Mouse (Mus musculus) midbrain, embryonic 14.5 days (tissue): ENCODE measurements around the gene Tmem18. TPM values are rescaled to one million over a fixed set of nuclear protein-coding genes. Genes with fewer than 3 reads are reported as not detected.

Experiments used
- ATAC-seq: fragments of 200-750 bp; cut with Nextera tagmentation; 2 replicates; pipeline ENCODE4 v1.8.0; 2017; ENCODE audit warnings: moderate number of reproducible peaks, moderate library complexity; ENCODE audit not compliant: low FRiP score, low TSS enrichment
- DNase-seq: peaks from one replicate; pipeline ENCODE4 v3.0.0-alpha.2; 2015
- H3K27ac ChIP-seq: fragments of 300-500 bp; sonication (generic); replicated peaks from 2 replicates; pipeline ENCODE4 v1.5.1; 2014; ENCODE audit warnings: mild to moderate bottlenecking, low read depth, low read length, moderate library complexity
- H3K27me3 ChIP-seq: fragments of 300-500 bp; sonication (generic); 2 replicates; pipeline ENCODE4 v1.6.1; 2014; ENCODE audit warnings: low read length, control low read depth, mixed read lengths; ENCODE audit not compliant: control insufficient read depth, insufficient read depth
- H3K36me3 ChIP-seq: fragments of 300-500 bp; sonication (generic); 2 replicates; pipeline ENCODE4 v1.6.1; 2014; ENCODE audit warnings: low read length, control low read depth; ENCODE audit not compliant: control insufficient read depth, insufficient read depth
- H3K4me1 ChIP-seq: fragments of 300-500 bp; sonication (generic); 2 replicates; pipeline ENCODE4 v1.6.1; 2014; ENCODE audit warnings: mild to moderate bottlenecking, antibody characterized with exemption, low read length, control low read depth; ENCODE audit not compliant: control insufficient read depth, insufficient read depth
- H3K4me2 ChIP-seq: fragments of 300-500 bp; sonication (generic); 2 replicates; pipeline ENCODE4 v1.6.1; 2014; ENCODE audit warnings: mild to moderate bottlenecking, low read length, moderate library complexity
- H3K4me3 ChIP-seq: fragments of 300-500 bp; sonication (generic); replicated peaks from 2 replicates; pipeline ENCODE4 v1.5.1; 2014; ENCODE audit warnings: low read depth, low read length
- H3K9ac ChIP-seq: fragments of 300-500 bp; sonication (generic); replicated peaks from 2 replicates; pipeline ENCODE4 v1.6.1; 2014; ENCODE audit warnings: mild to moderate bottlenecking, low read length, moderate library complexity
- H3K9me3 ChIP-seq: fragments of 300-500 bp; sonication (generic); 2 replicates; pipeline ENCODE4 v1.6.1; 2016; ENCODE audit warnings: low read length, control low read depth, mixed read lengths; ENCODE audit not compliant: control insufficient read depth
- WGBS: fragments of 180-500 bp; shearing (Covaris S2); extraction: QIAGEN DNeasy Blood & Tissue Kit; methylation state at CpG from one replicate; pipeline ENCODE4 v1.1.7; 2014; 5-methylcytosine and 5-hydroxymethylcytosine counted together
- polyA plus RNA-seq: library from polyadenylated mRNA; unstranded; fragments of >200 nt; fragmentation: Nextera tagmentation; extraction: Ambion mirVana; gene quantifications from 2 replicates; pipeline ENCODE4 v1.2.1, GENCODE M21; 2014

Gene Tmem18
- polyA plus RNA-seq, 1 experiment from 2014 or later = 34.9 TPM

DNA sequence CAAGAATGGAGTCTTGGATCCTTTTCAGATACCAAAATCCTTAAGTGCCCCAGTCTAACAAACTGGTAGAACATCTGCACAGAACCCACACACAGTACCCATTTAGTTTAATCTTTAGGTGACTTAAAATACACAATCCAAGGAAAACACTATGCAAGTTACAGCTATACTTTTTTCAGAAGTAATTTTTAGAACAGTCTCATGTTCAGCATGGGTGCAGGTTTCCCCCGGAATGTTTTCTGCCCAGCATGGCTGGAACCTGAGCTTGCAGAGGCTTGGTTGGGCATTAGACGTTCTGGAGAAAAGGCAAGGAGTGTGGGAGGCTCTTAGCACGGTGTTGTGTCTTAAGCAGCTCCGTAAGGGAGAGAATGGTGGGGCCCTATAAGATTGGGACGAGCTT lies 7.6 kb downstream of the Tmem18 start:
- no peak overlapping the region for H3K4me3 ChIP-seq
- H3K27me3 ChIP-seq = no peaks in the 10 kb centered on the region
- no peaks in the 10 kb centered on the region for H3K4me1 ChIP-seq
- H3K9me3 ChIP-seq = no peaks in the 10 kb centered on the region
- no peak overlapping the region for H3K27ac ChIP-seq
- DNase-seq (no peak), ATAC-seq (no peak)
- H3K9ac ChIP-seq = no peak overlapping the region
- 89% methylated on average over 5 of the region's 5 CpGs for WGBS
- peaks cover 36% of the 10 kb centered on the region for H3K36me3 ChIP-seq
- no peak overlapping the region for H3K4me2 ChIP-seq

- ATAC-seq (peak; percentile 64), DNase-seq (peak; percentile 87)
- Histone ChIP-seq H3K9ac (no peak overlapping the region), H3K36me3 (no peaks in the 10 kb centered on the region), H3K9me3 (no peaks in the 10 kb centered on the region), H3K4me2 (no peak overlapping the region), H3K27ac (no peak overlapping the region), H3K27me3 (no peaks in the 10 kb centered on the region), H3K4me3 (no peak overlapping the region), H3K4me1 (no peaks in the 10 kb centered on the region)
- WGBS = 39% methylated on average over 8 of the region's 8 CpGs
These were observed 12.7 kb downstream of the Tmem18 start for GRCm38 (mm10) chr12:30596818-30597407.

DNA sequence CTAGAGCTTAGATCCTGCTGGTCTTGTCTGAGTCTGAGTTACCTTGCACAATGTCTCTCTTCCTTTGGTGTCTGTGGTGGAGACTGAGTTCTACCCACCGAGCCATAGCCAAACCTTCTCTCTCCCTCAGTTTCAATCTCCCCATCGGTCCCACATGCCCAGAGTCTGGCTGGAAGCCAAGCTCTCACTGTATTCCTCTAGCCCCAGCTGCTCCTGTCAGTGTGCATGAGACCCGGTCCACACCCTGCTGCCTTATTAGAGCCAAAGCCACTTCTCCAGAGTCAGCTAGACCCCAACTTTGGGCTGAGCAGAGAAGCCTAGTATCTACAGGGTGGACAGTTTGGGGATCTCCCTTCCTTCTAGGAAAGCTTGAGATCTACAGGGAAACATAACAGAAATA lies 14.7 kb downstream of the Tmem18 start:
- Histone ChIP-seq H3K4me3 (no peak overlapping the region), H3K4me1 (no peaks in the 10 kb centered on the region), H3K9ac (no peak overlapping the region), H3K27me3 (no peaks in the 10 kb centered on the region), H3K27ac (no peak overlapping the region), H3K9me3 (no peaks in the 10 kb centered on the region), H3K36me3 (no peaks in the 10 kb centered on the region), H3K4me2 (no peak overlapping the region)
- ATAC-seq = no peak
- peak; percentile 42 for DNase-seq
- 57% methylated on average over 3 of the region's 3 CpGs for WGBS

DNA sequence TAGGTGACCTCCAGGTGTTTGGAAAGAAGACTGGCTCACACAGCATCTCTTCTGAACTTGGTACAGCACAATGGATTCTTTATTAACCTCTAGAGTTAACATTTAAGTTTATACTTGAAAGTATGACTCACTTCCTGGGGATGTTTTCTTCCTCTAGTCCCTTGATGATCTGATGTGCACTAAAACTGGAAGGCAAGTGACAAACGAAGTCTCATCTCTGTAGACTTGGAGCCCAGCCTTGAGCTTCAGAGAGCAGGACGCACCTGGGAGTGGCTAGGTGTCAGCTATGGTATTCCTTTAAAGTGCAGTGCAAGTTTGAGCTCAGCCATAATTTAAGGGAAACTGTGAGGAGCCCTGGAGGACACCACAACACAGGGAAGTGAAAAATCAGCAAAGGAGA lies 15.2 kb downstream of the Tmem18 start:
- H3K9ac ChIP-seq = no peak overlapping the region
- H3K4me1 ChIP-seq = no peaks in the 10 kb centered on the region
- no peak overlapping the region for H3K4me3 ChIP-seq
- no peaks in the 10 kb centered on the region for H3K9me3 ChIP-seq
- 76% methylated on average over 2 of the region's 2 CpGs for WGBS
- H3K4me2 ChIP-seq = no peak overlapping the region
- DNase-seq (no peak), ATAC-seq (no peak)
- no peaks in the 10 kb centered on the region for H3K36me3 ChIP-seq
- no peak overlapping the region for H3K27ac ChIP-seq
- H3K27me3 ChIP-seq = no peaks in the 10 kb centered on the region

- H3K4me3 ChIP-seq = no peak overlapping the region
- H3K4me2 ChIP-seq = no peak overlapping the region
- WGBS = 82% methylated on average over 2 of the region's 2 CpGs
- no peaks in the 10 kb centered on the region for H3K36me3 ChIP-seq
- no peaks in the 10 kb centered on the region for H3K9me3 ChIP-seq
- H3K27me3 ChIP-seq = no peaks in the 10 kb centered on the region
- DNase-seq = no peak
- ATAC-seq = no peak
- H3K27ac ChIP-seq = no peak overlapping the region
- no peaks in the 10 kb centered on the region for H3K4me1 ChIP-seq
- H3K9ac ChIP-seq = no peak overlapping the region
These were observed 15.8 kb downstream of the Tmem18 start for GRCm38 (mm10) chr12:30599997-30600396.

DNA sequence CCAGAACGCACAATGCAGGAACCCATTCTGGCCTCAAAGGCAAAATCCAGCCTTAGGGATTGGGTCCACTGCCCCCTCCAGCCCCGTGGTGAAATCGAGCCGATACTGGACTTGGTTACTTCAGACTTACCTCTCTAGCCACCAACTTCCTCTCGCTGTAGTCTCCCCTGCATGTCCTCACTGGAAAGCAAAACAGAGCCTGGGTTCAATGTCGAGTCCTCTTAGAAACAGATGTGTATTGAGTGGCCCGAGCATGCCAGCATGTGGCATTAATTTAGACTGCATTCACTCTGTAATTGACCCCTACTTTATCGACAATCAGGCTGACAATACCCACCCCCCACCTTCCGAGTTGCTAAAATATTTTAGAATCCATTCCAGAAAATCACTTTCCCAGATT lies 19.8 kb downstream of the Tmem18 start:
- no peak overlapping the region for H3K4me2 ChIP-seq
- DNase-seq (no peak), ATAC-seq (no peak)
- H3K9ac ChIP-seq = no peak overlapping the region
- no peaks in the 10 kb centered on the region for H3K27me3 ChIP-seq
- H3K4me3 ChIP-seq = no peak overlapping the region
- H3K36me3 ChIP-seq = no peaks in the 10 kb centered on the region
- no peaks in the 10 kb centered on the region for H3K9me3 ChIP-seq
- WGBS = 85% methylated on average over 9 of the region's 9 CpGs
- no peak overlapping the region for H3K27ac ChIP-seq
- no peaks in the 10 kb centered on the region for H3K4me1 ChIP-seq

- Histone ChIP-seq H3K9ac (no peak overlapping the region), H3K27ac (no peak overlapping the region), H3K4me3 (no peak overlapping the region), H3K36me3 (no peaks in the 10 kb centered on the region), H3K9me3 (no peaks in the 10 kb centered on the region), H3K27me3 (no peaks in the 10 kb centered on the region), H3K4me1 (no peaks in the 10 kb centered on the region), H3K4me2 (no peak overlapping the region)
- DNase-seq (no peak), ATAC-seq (no peak)
- WGBS = 85% methylated on average over 6 of the region's 6 CpGs
These were observed 20.6 kb downstream of the Tmem18 start for GRCm38 (mm10) chr12:30604876-30605275.

DNA sequence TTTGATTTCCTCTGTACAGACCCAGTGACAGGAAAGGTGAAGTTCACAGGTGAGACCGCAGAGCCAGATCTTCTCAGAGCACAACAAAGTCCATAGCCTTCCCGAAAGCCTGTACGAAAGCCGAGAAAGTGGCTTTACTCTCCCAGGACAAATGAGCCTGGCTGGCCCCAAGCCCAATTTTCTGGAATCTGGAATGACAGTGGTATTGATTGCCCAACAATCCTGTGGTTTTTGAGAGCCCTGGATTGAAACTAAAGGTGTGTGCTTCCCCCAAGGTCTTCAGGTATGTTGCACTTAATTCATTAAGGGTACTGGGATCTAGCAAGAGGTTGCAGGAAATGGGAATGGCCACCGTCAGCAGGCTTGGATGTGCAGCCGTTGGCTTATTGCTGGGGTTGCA lies 21.7 kb downstream of the Tmem18 start:
- no peak overlapping the region for H3K4me3 ChIP-seq
- DNase-seq (no peak), ATAC-seq (no peak)
- no peak overlapping the region for H3K27ac ChIP-seq
- H3K27me3 ChIP-seq = no peaks in the 10 kb centered on the region
- WGBS = 94% methylated on average over 6 of the region's 6 CpGs
- no peaks in the 10 kb centered on the region for H3K36me3 ChIP-seq
- no peak overlapping the region for H3K9ac ChIP-seq
- no peaks in the 10 kb centered on the region for H3K9me3 ChIP-seq
- H3K4me1 ChIP-seq = no peaks in the 10 kb centered on the region
- no peak overlapping the region for H3K4me2 ChIP-seq

DNA sequence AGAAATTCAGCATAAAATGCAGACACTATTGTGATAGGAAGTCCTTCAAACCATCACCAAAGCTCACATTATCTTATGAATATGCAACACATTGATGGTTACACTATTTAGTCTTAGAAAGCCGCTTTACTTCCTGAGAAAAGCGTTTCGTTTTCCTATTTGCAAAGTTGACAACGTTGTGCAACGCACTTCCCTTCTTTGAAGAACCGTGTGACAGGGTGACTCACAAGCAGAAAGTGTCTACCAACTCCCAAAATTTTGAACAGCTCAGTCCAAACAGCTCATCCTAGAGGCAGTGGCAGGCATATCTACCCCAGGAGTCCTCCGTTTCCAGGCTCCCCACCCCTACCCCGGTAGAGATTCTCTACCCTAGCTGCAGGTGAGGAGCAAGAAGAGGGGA lies 22.5 kb downstream of the Tmem18 start:
- Histone ChIP-seq H3K4me1 (no peaks in the 10 kb centered on the region), H3K9me3 (no peaks in the 10 kb centered on the region), H3K27me3 (no peaks in the 10 kb centered on the region), H3K9ac (no peak overlapping the region), H3K4me2 (no peak overlapping the region), H3K36me3 (no peaks in the 10 kb centered on the region), H3K27ac (no peak overlapping the region), H3K4me3 (no peak overlapping the region)
- DNase-seq (no peak), ATAC-seq (no peak)
- 84% methylated on average over 8 of the region's 8 CpGs for whole genome bisulfite sequencing
